Mouse (Mus musculus): Measurements from ENCODE around the gene Crtc3. TPM values are rescaled to one million over a fixed set of nuclear protein-coding genes. Genes with fewer than 3 reads are reported as not detected.
A peak's percentile ranks its signal among the peaks of the same experiment; 100 is the strongest.

Gene Crtc3
- total RNA-seq, 1 experiment = 2.4 TPM

DNA sequence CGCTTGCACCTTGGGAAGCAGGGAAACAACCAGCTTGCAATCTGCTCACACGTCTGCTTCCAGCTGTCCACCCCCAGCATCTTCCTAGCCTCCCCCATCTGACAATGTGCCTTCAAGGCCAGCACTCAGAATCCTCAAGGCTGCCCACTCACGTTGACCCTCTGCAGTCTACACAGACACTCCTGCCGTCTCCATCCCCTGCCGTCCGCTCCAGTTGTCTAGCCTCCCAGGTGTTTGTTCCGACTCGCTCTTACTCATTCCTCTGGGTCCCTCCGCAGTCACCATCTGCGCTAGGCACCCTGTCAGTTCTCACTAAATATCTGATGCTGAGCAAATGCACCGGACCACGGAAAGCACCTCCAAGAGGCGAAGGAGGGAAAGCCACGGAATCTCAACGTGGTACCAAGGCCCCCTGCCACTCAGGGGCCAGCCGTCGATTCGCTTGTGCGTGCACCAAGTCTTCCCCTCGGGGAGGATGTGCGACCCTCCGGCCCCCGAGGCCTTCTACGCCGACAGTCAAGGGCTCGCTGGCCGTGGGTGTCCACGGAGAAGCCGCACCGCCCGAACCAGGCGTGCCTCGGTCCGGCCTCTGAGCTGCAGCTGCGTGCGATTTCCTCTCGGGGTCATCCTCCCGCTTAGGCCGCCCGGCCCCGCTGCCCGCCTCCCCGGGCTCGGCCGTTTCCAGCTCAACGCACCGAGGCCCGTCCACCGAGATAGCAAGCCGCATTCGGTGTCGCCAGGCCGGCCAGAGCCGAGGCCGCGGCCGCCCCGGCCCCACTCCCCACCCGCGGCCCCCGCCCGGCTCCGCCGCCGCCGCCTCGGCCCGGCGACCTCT lies 739 bp downstream of the Crtc3 start:
- H3K36me3 ChIP-seq (ENCODE audit: control insufficient read depth, insufficient read depth, low read length, poor library complexity, severe bottlenecking) = no peaks in the 10 kb centered on the region
- peaks cover 0 to 3% of the 10 kb centered on the region in 2 experiments; a peak in 2 of 4 replicates for H3K4me1 ChIP-seq (ENCODE audit: control insufficient read depth in 2 of 2, insufficient read depth in 2 of 2, low read length in 2 of 2, poor library complexity in 1 of 2)
- DNase-seq (ENCODE audit: low read depth, low spot score) = peak; percentile 35
- H3K9ac ChIP-seq (ENCODE audit: insufficient read depth, low read depth, low read length, poor library complexity, severe bottlenecking) = peak overlapping the region; percentile 71
- in situ Hi-C loops (cut with MboI; ENCODE audit: low sequenced_read_pairs in 2 of 2, unreplicated experiment in 2 of 2) = no loop called here
- TF ChIP-seq HCFC1 (IDR thresholded peaks at IDR 0.05; ENCODE audit: borderline replicate concordance, insufficient read depth, low read length) (no peak), MAFK (IDR thresholded peaks at IDR 0.05; ENCODE audit: insufficient read depth, low read depth, low read length) (no peak), CHD2 (IDR thresholded peaks at IDR 0.05; ENCODE audit: low read depth, low read length) (no peak), ZC3H11A (IDR thresholded peaks at IDR 0.05; ENCODE audit: borderline replicate concordance, low read depth, low read length) (no peak), ZNF384 (IDR thresholded peaks at IDR 0.05; ENCODE audit: low read depth, low read length) (no peak)
- no peaks in the 10 kb centered on the region for H3K9me3 ChIP-seq (ENCODE audit: control insufficient read depth, insufficient read depth, low read depth, low read length)
- no peak overlapping the region for H3K27ac ChIP-seq (ENCODE audit: insufficient read depth, low read depth, low read length, poor library complexity, severe bottlenecking)
- peak overlapping the region; percentile 74 to 81 for H3K4me3 ChIP-seq (ENCODE audit: insufficient read depth in 1 of 2, low read depth in 1 of 2, low read length in 2 of 2, poor library complexity in 1 of 2, severe bottlenecking in 1 of 2)

DNA sequence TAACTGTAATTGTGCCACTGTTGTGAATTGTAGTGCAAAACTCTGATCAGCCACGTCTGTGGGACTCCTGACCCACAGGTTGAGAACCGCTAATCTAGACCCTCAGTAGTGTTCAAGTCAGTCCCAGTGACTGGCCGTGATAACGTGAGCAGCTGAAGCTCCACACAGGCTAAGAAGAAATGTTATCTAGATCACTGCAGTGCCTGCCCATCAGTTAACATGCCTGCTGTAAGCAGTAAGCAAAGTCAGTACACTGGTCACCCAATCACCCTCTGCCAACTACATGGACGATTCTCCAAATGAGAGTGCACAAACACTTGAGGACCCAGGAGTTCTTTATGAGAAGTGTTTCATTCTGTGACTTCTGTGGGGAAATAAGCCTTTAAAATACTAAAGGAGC lies 3.0 kb downstream of the Crtc3 start:
- no peak for TF ChIP-seq CHD2 (IDR thresholded peaks at IDR 0.05; ENCODE audit: low read depth, low read length)
- no peak for TF ChIP-seq MAFK (IDR thresholded peaks at IDR 0.05; ENCODE audit: insufficient read depth, low read depth, low read length)
- no peak for TF ChIP-seq HCFC1 (IDR thresholded peaks at IDR 0.05; ENCODE audit: borderline replicate concordance, insufficient read depth, low read length)
- TF ChIP-seq ZNF384 (IDR thresholded peaks at IDR 0.05; ENCODE audit: low read depth, low read length) = no peak
- TF ChIP-seq ZC3H11A (IDR thresholded peaks at IDR 0.05; ENCODE audit: borderline replicate concordance, low read depth, low read length) = no peak
- H3K4me1 ChIP-seq (ENCODE audit: control insufficient read depth in 2 of 2, insufficient read depth in 2 of 2, low read length in 2 of 2, poor library complexity in 1 of 2) = peaks cover 0 to 3% of the 10 kb centered on the region in 2 experiments; a peak in 2 of 4 replicates
- H3K36me3 ChIP-seq (ENCODE audit: control insufficient read depth, insufficient read depth, low read length, poor library complexity, severe bottlenecking) = no peaks in the 10 kb centered on the region
- H3K9ac ChIP-seq (ENCODE audit: insufficient read depth, low read depth, low read length, poor library complexity, severe bottlenecking) = no peak overlapping the region
- H3K9me3 ChIP-seq (ENCODE audit: control insufficient read depth, insufficient read depth, low read depth, low read length) = no peaks in the 10 kb centered on the region
- no peak for DNase-seq (ENCODE audit: low read depth, low spot score)
- in situ Hi-C loops (cut with MboI; ENCODE audit: low sequenced_read_pairs in 2 of 2, unreplicated experiment in 2 of 2) = no loop called here
- H3K27ac ChIP-seq (ENCODE audit: insufficient read depth, low read depth, low read length, poor library complexity, severe bottlenecking) = no peak overlapping the region
- no peak overlapping the region for H3K4me3 ChIP-seq (ENCODE audit: insufficient read depth in 1 of 2, low read depth in 1 of 2, low read length in 2 of 2, poor library complexity in 1 of 2, severe bottlenecking in 1 of 2)

DNA sequence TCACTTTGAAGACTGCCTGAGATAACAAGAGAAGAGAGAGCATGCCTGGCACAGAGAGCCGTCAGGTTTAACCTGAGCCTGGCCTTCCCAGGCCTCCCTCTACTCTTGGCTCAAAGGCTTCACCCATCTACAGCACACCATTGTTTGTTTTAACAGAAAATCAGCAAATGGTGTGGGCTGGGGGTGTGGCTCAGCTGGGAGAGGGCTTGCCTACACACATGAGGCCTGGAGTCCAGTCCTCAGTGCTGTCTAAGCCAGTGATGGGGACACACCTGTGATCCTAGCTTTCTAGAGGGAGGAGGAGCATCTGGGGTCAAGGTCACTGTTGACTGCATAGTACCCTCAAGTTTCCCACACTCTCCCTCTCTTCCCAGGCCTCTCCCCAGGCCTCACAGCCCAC lies 6.0 kb downstream of the Crtc3 start:
- no peak overlapping the region for H3K4me3 ChIP-seq (ENCODE audit: insufficient read depth in 1 of 2, low read depth in 1 of 2, low read length in 2 of 2, poor library complexity in 1 of 2, severe bottlenecking in 1 of 2)
- no peak overlapping the region for H3K9ac ChIP-seq (ENCODE audit: insufficient read depth, low read depth, low read length, poor library complexity, severe bottlenecking)
- in situ Hi-C loops (cut with MboI; ENCODE audit: low sequenced_read_pairs in 2 of 2, unreplicated experiment in 2 of 2) = no loop called here
- peaks cover 0 to under 1% of the 10 kb centered on the region in 2 experiments; a peak in 1 of 4 replicates for H3K4me1 ChIP-seq (ENCODE audit: control insufficient read depth in 2 of 2, insufficient read depth in 2 of 2, low read length in 2 of 2, poor library complexity in 1 of 2)
- no peak overlapping the region for H3K27ac ChIP-seq (ENCODE audit: insufficient read depth, low read depth, low read length, poor library complexity, severe bottlenecking)
- H3K36me3 ChIP-seq (ENCODE audit: control insufficient read depth, insufficient read depth, low read length, poor library complexity, severe bottlenecking) = no peaks in the 10 kb centered on the region
- no peaks in the 10 kb centered on the region for H3K9me3 ChIP-seq (ENCODE audit: control insufficient read depth, insufficient read depth, low read depth, low read length)
- no peak for TF ChIP-seq HCFC1 (IDR thresholded peaks at IDR 0.05; ENCODE audit: borderline replicate concordance, insufficient read depth, low read length)
- TF ChIP-seq CHD2 (IDR thresholded peaks at IDR 0.05; ENCODE audit: low read depth, low read length) = no peak
- TF ChIP-seq ZC3H11A (IDR thresholded peaks at IDR 0.05; ENCODE audit: borderline replicate concordance, low read depth, low read length) = no peak
- TF ChIP-seq ZNF384 (IDR thresholded peaks at IDR 0.05; ENCODE audit: low read depth, low read length) = no peak
- TF ChIP-seq MAFK (IDR thresholded peaks at IDR 0.05; ENCODE audit: insufficient read depth, low read depth, low read length) = no peak
- no peak for DNase-seq (ENCODE audit: low read depth, low spot score)

DNA sequence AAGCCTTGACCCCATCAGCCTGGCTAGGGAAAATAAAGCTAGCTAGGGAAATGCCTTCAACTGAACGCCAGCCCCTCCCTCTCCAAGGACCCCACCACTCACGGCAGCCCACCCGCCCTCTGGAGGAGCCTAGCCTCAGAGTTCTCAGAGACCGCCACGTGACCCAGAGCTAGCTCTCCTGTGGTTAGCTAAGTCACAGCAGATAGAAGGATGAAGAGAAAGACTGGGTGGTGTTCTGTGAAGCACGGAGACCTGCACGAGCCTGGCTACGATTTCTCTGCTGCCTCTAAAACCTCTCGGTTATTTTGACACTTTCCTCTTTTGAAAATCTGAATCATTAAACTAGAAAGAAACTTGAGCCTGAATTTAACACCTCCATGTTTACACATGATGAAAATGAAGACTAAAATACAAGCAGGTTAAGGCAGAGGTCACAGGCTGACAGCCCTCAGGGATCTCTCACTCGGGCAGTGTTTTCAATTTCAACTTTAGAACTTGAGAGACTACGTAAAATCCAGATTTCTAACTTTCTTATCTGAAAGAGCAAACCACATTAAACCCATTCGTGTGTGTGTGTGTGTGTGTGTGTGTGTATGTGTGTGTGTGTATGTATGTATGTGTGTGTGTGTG lies 8.3 kb downstream of the Crtc3 start:
- in situ Hi-C loops (cut with MboI; ENCODE audit: low sequenced_read_pairs in 2 of 2, unreplicated experiment in 2 of 2) = no loop called here
- Histone ChIP-seq H3K4me3 (ENCODE audit: insufficient read depth in 1 of 2, low read depth in 1 of 2, low read length in 2 of 2, poor library complexity in 1 of 2, severe bottlenecking in 1 of 2) (no peak overlapping the region), H3K27ac (ENCODE audit: insufficient read depth, low read depth, low read length, poor library complexity, severe bottlenecking) (no peak overlapping the region), H3K4me1 (ENCODE audit: control insufficient read depth in 2 of 2, insufficient read depth in 2 of 2, low read length in 2 of 2, poor library complexity in 1 of 2) (no peaks in the 10 kb centered on the region; a peak in 1 of 4 replicates), H3K9me3 (ENCODE audit: control insufficient read depth, insufficient read depth, low read depth, low read length) (no peaks in the 10 kb centered on the region), H3K9ac (ENCODE audit: insufficient read depth, low read depth, low read length, poor library complexity, severe bottlenecking) (no peak overlapping the region), H3K36me3 (ENCODE audit: control insufficient read depth, insufficient read depth, low read length, poor library complexity, severe bottlenecking) (no peaks in the 10 kb centered on the region)
- no peak for TF ChIP-seq ZC3H11A (IDR thresholded peaks at IDR 0.05; ENCODE audit: borderline replicate concordance, low read depth, low read length)
- TF ChIP-seq CHD2 (IDR thresholded peaks at IDR 0.05; ENCODE audit: low read depth, low read length) = no peak
- no peak for TF ChIP-seq ZNF384 (IDR thresholded peaks at IDR 0.05; ENCODE audit: low read depth, low read length)
- no peak for TF ChIP-seq MAFK (IDR thresholded peaks at IDR 0.05; ENCODE audit: insufficient read depth, low read depth, low read length)
- no peak for TF ChIP-seq HCFC1 (IDR thresholded peaks at IDR 0.05; ENCODE audit: borderline replicate concordance, insufficient read depth, low read length)
- peak; percentile 15 for DNase-seq (ENCODE audit: low read depth, low spot score)

All from ES-E14 (cell line).